Mouse (Mus musculus) left cerebral cortex, adult 2 months (tissue): ENCODE results near the gene Tuba1c. TPM values are rescaled to one million over a fixed set of nuclear protein-coding genes. Genes with fewer than 3 reads are reported as not detected.

ENCODE experiments used
- DNase-seq, 2 experiments: peaks; one replicate each; pipeline ENCODE4 v3.0.0; 2021 to 2022; ENCODE audit warnings: low spot score in 2 of 2, mixed read lengths in 1 of 2; ENCODE audit errors: extremely low spot score in 1 of 2
- H3K27ac ChIP-seq: fragments of 200-600 bp; 2 replicates; pipeline ENCODE4 v1.8.1; 2022
- H3K4me3 ChIP-seq: fragments of 200-600 bp; 2 replicates; pipeline ENCODE4 v1.8.1; 2022
- CTCF ChIP-seq: fragments of 200-600 bp; IDR thresholded peaks from 2 replicates; pipeline ENCODE4 v1.8.1; 2022; ENCODE audit warnings: antibody characterized with exemption, mild to moderate bottlenecking, moderate library complexity
- intact Hi-C: fragments of 180-260 bp; cut with DNase I; formaldehyde crosslinking; loops from one replicate; pipeline ENCODE4 v1.15.1; 2025
- total RNA-seq, 2 experiments: library from RNA; stranded (reverse); gene quantifications; 2 replicates each; pipeline ENCODE4 v1.2.3; 2021

The Tuba1c gene
- total RNA-seq, 2 experiments from 2014 or later: 56.1 to 61.4 TPM

DNA sequence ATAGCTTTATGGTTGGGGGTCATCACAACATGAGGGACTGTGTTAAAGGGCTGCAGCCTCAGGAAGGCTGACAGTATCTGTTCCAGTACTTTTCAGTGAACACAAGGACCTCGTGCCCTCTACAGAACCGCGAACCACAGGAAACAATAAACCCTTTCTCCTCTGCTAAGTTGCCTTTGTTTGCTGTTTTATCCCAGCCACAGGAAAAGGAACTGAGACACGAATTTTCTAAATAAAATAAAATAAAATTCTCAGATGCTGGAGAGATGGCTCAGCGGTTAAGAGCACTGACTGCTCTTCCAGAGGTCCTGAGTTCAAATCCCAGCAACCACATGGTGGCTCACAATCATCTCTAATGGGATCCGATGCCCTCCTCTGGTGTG, 30.9 kb upstream of the Tuba1c start:
- no peak overlapping the region for H3K27ac ChIP-seq
- no peak for DNase-seq
- no peak for TF ChIP-seq CTCF
- intact Hi-C loops: no loop called here
- H3K4me3 ChIP-seq: no peak overlapping the region

DNA sequence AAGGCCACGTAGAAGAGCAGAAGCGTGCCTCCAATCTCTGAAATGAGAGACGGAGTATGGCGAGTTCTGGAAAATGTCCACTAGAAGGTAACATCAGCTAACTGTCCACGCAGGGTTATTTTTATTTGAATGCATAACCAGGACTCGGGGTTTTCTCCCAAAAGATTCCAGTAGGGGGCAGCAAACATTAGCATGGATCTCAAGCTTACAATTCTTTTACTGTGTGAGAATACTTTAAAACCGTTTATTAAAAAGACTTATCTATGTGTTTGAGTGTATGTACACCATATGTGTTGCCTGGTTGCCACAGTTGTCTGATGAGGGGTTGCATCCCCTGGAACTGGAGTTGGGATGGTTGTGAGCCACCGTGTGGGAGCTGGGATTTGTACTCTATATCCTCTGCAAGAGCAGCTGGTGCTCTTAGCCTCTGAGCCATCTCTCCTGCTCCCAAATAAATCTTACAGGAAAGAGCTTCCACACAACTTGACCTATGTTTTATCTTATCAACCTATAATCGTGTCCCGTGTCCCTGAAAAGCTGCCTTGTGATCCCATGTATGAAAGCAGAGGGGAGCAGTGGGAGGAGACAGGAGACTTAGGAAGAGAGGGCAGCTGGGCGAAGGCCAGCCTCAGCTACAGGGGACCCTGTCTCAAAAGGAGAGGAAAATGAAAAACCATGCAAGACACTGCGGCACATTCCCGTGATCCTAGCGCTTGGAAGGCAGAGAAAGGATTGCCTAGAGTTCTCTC, 29.0 kb upstream of the Tuba1c start:
- no peak for DNase-seq
- H3K4me3 ChIP-seq: no peak overlapping the region
- H3K27ac ChIP-seq: no peak overlapping the region
- TF ChIP-seq CTCF: peak; percentile 83
- intact Hi-C loops: loop anchor here (5.0 kb wide), 1 partner anchor 87 kb away; the partner anchor contains the start of gene C1ql4

DNA sequence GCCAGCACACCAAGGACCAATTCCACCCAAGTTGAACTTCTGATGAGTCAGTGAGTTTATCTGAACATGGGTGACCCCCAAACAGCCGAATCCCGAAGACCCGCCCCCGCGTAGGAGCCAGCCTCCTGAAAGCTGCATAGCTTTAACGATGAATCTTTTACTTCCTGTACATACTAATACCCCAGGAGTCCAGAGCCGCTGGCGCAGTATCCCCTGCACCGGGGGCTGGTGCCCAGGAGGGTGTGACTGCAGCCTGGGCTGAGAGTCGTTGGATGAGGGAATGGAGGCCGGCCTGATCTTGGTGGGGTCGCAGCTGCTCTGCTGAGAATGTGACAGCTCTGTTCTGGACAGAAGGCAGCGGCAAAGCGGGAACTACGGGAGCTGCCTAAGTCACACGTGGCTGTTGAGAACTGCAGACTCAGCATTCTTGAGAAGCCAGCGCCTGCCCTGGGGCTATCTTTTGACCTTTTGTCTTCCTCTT, 28.2 kb upstream of the Tuba1c start:
- Histone ChIP-seq H3K27ac (no peak overlapping the region), H3K4me3 (no peak overlapping the region)
- TF ChIP-seq CTCF: no peak
- no peak for DNase-seq
- intact Hi-C loops: loop anchor here (5.0 kb wide), 1 partner anchor 86 kb away; the partner anchor contains the start of gene C1ql4

DNA sequence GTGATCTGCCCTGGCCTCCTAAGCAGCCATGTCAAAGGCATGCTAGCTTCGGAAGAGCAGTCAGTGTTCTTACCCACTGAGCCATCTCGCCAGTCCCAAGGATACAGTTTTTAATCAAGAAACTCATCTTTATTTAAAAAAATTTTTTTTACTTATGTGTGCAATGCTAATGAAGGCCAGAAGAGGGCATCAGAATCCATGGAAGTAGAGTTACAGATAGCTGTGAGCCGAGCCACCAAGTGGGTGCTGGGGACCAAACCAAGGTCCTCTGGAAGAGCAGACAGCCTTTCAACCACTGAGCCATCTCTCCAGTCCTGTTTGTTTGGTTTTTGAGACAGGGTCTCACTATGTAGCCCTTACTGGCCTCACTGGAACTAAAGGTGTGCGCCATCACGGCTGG, 26.1 kb upstream of the Tuba1c start:
- intact Hi-C loops: loop anchor here (5.0 kb wide), 1 partner anchor 84 kb away; the partner anchor contains the start of gene C1ql4
- TF ChIP-seq CTCF: peak; percentile 27
- no peak overlapping the region for H3K27ac ChIP-seq
- DNase-seq: no peak
- no peak overlapping the region for H3K4me3 ChIP-seq

DNA sequence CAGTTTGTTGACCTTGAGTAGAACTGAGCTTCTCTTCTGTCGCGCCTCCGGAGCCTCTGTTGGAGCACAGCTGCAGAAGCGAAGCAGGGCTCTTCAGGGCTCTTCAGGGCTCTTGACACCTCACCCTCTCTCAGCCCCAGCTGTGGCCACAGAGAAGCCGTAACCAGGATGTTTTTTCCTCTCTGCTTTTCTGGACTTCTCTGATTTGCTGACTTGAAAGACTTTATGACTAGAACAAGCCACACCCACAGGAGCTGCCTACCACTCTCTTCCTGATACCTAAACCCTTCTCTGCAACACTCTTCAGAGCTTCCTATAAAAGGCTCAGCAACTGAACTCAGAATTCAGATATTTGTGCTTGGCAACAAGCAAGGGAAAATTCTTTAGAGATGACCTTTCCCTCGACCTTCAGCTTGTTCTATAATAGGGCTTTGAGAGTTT, 20.9 kb upstream of the Tuba1c start:
- no peak for DNase-seq
- Histone ChIP-seq H3K27ac (no peak overlapping the region), H3K4me3 (no peak overlapping the region)
- intact Hi-C loops: no loop called here
- TF ChIP-seq CTCF: no peak

DNA sequence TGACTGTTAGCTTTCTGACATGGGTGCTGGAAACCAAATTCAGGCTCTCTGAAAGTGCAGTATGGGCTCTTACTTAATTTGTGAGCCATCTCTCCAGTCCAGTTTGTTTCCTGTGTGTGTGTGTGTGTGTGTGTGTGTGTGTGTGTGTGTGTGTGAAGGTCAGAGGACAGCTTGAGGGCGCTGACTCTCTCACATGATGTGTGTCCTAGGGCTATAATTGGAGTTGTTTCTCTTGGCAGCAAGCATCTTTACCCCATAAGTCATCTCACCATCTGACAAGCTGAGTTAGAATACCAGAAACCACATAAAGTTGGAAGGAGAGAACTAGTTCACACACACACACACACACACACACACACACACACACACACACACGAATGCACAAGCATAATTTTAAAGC, 18.8 kb upstream of the Tuba1c start:
- no peak for TF ChIP-seq CTCF
- Histone ChIP-seq H3K4me3 (no peak overlapping the region), H3K27ac (no peak overlapping the region)
- no peak for DNase-seq
- intact Hi-C loops: no loop called here

DNA sequence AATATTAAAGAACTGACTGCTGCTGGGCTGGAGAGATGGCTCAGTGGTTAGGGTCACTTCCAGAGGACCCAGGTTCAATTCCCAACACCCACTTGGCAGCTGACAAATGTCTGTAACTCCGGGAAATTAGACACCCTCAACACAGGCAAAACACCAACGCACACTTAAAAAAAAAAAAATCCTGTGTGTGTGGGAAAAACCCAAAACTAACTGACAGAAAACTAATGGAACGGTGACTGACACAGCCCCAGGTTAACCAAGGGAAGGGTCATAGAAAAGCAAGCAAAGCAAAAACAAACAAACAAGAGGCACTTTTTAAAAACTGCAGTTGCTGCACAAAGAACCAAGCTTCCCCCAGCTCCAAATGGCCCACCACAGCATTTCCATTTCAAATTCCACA, 17.7 kb upstream of the Tuba1c start:
- no peak for DNase-seq
- intact Hi-C loops: no loop called here
- H3K4me3 ChIP-seq: no peak overlapping the region
- no peak overlapping the region for H3K27ac ChIP-seq
- TF ChIP-seq CTCF: no peak

DNA sequence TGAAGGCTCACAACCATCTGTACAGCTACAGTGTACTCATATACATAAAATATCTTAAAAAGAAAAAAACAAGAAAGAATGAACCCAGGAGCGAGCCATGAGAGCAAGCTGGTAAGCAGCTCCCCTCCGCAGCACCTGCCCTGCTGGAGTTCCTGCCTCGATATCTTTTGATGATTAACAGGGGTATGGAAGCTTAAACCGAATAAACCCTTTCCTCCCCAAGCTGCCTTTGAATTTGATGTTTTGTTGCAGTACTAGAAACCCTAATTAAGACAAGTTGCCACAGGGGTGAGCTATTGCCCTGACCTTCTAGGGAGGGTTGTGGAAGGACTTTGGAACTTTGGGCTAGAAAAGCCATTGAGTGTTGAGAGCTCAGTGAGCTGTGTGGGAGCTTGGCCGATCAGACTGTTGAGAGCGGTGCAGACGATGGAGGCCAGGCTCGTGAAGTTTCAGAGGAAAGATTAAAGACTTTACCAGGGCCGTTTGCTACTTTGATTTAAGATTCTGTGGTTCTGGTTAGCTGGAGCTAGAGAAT, 15.1 kb upstream of the Tuba1c start:
- no peak overlapping the region for H3K27ac ChIP-seq
- DNase-seq: no peak
- no peak overlapping the region for H3K4me3 ChIP-seq
- intact Hi-C loops: no loop called here
- TF ChIP-seq CTCF: no peak

DNA sequence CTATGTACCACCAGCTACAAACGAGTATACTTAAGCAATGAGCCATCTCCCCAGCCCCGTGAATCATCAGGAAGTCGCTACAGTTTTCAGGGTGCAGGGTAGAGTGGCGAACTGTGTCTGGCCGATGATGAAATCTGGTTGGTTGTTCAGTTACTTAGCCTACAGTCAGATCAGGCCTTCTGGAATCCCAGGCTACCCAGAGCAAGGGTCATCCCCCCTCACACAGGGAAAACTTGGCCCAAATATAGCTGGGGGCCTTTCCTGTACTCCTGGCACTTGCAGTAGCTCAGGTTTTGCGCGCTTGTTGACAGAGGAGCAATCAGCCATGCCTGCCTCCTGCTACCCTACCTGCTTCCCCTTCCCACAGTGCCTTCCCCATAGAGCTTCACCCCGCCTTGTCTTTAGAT, 12.3 kb upstream of the Tuba1c start:
- DNase-seq: no peak
- intact Hi-C loops: no loop called here
- H3K27ac ChIP-seq: no peak overlapping the region
- H3K4me3 ChIP-seq: no peak overlapping the region
- no peak for TF ChIP-seq CTCF

DNA sequence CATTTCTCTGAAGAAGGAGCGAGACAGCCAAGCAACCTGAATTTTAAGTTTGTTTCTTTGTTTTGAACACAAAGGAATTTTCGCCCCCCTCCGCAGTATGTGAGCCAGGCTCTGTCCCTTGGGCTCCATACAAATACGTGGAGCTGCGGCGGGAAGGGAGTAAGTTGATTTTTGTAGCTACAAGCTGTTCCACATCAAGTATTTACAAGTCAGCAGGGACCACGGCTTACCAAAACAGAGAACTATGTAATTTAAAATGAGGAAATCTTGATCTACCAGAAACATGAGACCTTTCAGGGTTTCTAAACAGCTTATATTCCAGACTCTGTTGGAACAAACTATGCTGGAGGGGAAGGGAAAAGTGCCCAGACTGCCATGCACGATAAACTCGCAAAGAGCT, 11.7 kb upstream of the Tuba1c start:
- intact Hi-C loops: no loop called here
- TF ChIP-seq CTCF: no peak
- Histone ChIP-seq H3K27ac (no peak overlapping the region), H3K4me3 (no peak overlapping the region)
- DNase-seq: no peak

DNA sequence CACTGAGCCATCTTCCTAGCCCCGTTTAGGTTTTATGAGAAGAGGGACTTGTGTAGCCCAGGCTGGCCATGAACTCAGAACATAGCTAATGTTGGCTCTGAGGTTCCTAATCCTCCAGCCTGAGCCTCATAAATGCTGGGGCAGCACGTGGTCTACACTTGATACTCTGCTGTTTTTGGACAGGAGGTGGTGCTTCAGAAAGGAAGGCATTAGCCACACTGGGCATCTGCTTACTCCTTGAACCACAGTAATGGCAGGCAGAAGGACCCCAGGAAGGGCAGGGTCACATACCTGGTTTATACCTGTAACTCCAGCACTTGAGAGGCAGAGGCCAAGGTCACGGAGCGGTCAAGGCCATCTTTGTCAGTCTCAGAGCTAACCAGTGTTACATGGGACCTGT, 11.1 kb upstream of the Tuba1c start:
- Histone ChIP-seq H3K4me3 (no peak overlapping the region), H3K27ac (no peak overlapping the region)
- no peak for DNase-seq
- intact Hi-C loops: no loop called here
- TF ChIP-seq CTCF: no peak

DNA sequence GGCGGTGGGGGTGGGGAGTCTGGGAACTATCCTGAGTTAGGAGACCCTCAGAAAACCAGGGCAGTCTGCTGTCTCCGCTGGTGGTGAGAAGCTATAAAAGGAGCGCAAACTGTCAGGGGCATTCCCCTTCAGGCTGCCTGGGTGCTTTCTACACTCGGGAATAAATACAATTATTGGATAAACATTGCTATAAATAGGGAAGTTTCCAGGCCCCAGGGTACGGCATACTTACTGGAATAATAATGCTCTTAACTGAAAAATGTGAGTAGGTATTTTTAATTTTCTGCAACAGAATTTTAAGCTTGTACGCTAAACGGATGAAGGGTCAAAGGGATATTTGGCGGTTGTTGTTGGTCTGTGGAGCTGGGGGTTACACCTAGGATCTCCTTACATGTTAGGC, 10.3 kb upstream of the Tuba1c start:
- no peak for TF ChIP-seq CTCF
- no peak overlapping the region for H3K27ac ChIP-seq
- DNase-seq: no peak
- intact Hi-C loops: no loop called here
- no peak overlapping the region for H3K4me3 ChIP-seq

DNA sequence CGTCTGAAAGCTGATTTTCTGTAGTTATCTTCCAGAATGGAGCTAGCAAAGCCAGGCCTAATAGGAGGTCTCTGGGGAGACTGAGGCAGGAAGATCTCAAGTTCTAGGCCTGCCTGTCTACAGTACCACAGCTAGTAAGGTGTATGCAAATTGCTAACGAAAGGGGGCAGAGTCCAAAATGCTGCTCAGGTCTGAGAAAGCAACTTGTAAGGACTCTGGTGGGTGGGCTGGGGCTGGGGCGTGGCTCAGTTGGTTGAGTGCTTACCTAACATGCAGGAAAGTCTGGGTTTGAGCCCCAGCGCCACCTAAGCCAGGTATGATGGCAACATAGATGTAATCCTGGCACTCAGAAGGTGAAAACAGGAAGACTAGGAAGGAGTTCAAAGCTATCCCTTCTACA, 9.5 kb upstream of the Tuba1c start:
- no peak overlapping the region for H3K4me3 ChIP-seq
- intact Hi-C loops: no loop called here
- no peak for DNase-seq
- H3K27ac ChIP-seq: no peak overlapping the region
- TF ChIP-seq CTCF: no peak
